Mouse (Mus musculus) urinary bladder, adult 18-20 months (tissue): ENCODE measurements around the gene Nfe2.
A peak's percentile ranks its signal among the peaks of the same experiment; 100 is the strongest.
"Not testable (repeated sequence)": the region's sequence is repeated elsewhere in the genome, so short reads cannot be mapped to it uniquely, and the experiment has no call there.

ENCODE experiments used
- DNase-seq, 2 experiments: peaks; one replicate each; pipeline ENCODE4 v3.0.0; 2022; ENCODE audit warnings: low spot score in 2 of 2, mixed read lengths in 2 of 2

The Nfe2 gene

GRCm38 (mm10) chr15:103290843-103291242 is 32.6 kb upstream of the Nfe2 start:
- DNase-seq, result no peak

- DNase-seq, result no peak
Observed at GRCm38 (mm10) chr15:103290417-103290816, 32.2 kb upstream of the Nfe2 start.

GRCm38 (mm10) chr15:103289600-103289999 is 31.4 kb upstream of the Nfe2 start:
- no peak for DNase-seq

- no peak for DNase-seq
Observed at GRCm38 (mm10) chr15:103285778-103286417, 27.7 kb upstream of the Nfe2 start.

GRCm38 (mm10) chr15:103284647-103285046 is 26.4 kb upstream of the Nfe2 start:
- no peak for DNase-seq

- no peak for DNase-seq
Observed at GRCm38 (mm10) chr15:103284066-103284465, 25.9 kb upstream of the Nfe2 start.

GRCm38 (mm10) chr15:103281465-103282205 is 23.4 kb upstream of the Nfe2 start:
- no peak for DNase-seq

GRCm38 (mm10) chr15:103280817-103281464 is 22.7 kb upstream of the Nfe2 start:
- no peak for DNase-seq

- DNase-seq, result no peak
Observed at GRCm38 (mm10) chr15:103279750-103280149, 21.5 kb upstream of the Nfe2 start.

- no peak for DNase-seq
Observed at GRCm38 (mm10) chr15:103277949-103278348, 19.7 kb upstream of the Nfe2 start.

GRCm38 (mm10) chr15:103275943-103276342 is 17.7 kb upstream of the Nfe2 start:
- DNase-seq, result not testable (repeated sequence)

- peak; percentile 83 to 96 for DNase-seq
Observed at GRCm38 (mm10) chr15:103272419-103273279, 14.4 kb upstream of the Nfe2 start, which contains the start of gene Copz1. TSS of gene Copz1 (plus strand) at chr15:103272714.

GRCm38 (mm10) chr15:103268903-103269302 is 10.7 kb upstream of the Nfe2 start:
- DNase-seq, result no peak

- DNase-seq, result no peak
Observed at GRCm38 (mm10) chr15:103264794-103265193, 6.6 kb upstream of the Nfe2 start.

- no peak for DNase-seq
Observed at GRCm38 (mm10) chr15:103259989-103260388, 1.8 kb upstream of the Nfe2 start.

GRCm38 (mm10) chr15:103259162-103259561 is 959 bp upstream of the Nfe2 start:
- DNase-seq, result no peak

GRCm38 (mm10) chr15:103256210-103256986 is 1.8 kb downstream of the Nfe2 start:
- no peak for DNase-seq

GRCm38 (mm10) chr15:103255169-103255568 is 3.0 kb downstream of the Nfe2 start:
- DNase-seq, result peak in 1 of 2 experiments; percentile 38

- no peak for DNase-seq
Observed at GRCm38 (mm10) chr15:103253352-103253751, 4.9 kb downstream of the Nfe2 start.

- no peak for DNase-seq
Observed at GRCm38 (mm10) chr15:103252660-103253059, 5.5 kb downstream of the Nfe2 start.

- DNase-seq, result no peak
Observed at GRCm38 (mm10) chr15:103251595-103251994, 6.6 kb downstream of the Nfe2 start.
